Mouse (Mus musculus): ENCODE measurements around the gene Tmem131l. TPM values are rescaled to one million over a fixed set of nuclear protein-coding genes. Genes with fewer than 3 reads are reported as not detected.

Gene Tmem131l
- polyA plus RNA-seq, 1 experiment from 2014 or later, result 43.0 TPM

- no peaks in the 10 kb centered on the region for H3K36me3 ChIP-seq
- no peak overlapping the region for H3K9ac ChIP-seq (replicated peaks)
- H3K27ac ChIP-seq (replicated peaks), result no peak overlapping the region
- H3K4me3 ChIP-seq (replicated peaks), result no peak overlapping the region
- no peaks in the 10 kb centered on the region for H3K27me3 ChIP-seq (replicated peaks)
- no peaks in the 10 kb centered on the region for H3K9me3 ChIP-seq (replicated peaks)
- 91% methylated on average over 8 of the region's 8 CpGs for WGBS
- no peak for ATAC-seq (ENCODE audit: low FRiP score)
- no peaks in the 10 kb centered on the region for H3K4me1 ChIP-seq
- H3K4me2 ChIP-seq, result no peak overlapping the region
Measured at GRCm38 (mm10) chr3:84070811-84071210, 30.8 kb upstream of the Tmem131l start.

DNA sequence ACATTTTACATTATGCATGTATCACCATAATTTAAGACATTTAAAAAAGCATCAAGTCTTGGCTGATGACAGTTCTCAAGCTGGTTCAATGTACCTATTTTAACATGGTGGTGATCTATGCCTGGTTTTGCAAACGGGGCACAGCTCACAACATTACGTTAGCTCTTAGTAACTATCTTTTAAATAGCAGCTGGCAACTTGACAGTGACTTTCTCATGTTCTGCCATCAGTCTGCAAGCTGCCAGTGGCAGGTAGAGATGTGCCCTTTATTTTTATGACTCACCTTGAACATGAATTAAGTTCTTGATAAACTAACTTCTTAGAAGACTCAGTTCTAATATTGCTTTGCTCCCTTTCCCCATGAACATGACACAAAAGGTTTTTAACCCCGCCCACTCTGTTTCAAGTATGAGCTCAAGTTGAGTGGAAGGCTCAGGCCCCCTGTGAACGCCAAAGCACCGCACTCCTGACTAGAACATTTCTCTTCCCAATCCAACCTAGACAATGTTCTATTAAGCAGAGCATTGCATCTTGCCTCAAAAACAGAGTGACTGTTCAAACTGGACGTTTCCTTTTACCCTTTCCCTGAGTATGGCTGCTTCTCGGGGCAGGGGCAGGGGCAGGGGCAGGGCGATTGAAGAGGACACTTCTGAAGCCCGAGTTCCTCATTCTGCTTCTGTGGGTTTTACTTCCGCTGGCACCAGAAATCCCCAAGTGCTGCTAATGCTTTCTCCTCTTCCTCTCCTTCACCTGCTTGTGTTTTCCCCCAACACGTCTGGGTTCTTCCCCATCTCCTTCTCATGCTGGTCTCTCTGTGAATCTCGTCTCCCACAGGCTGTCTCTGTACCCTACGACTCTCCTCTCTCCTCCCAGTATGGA is 29.1 kb upstream of the Tmem131l start:
- Histone ChIP-seq H3K27ac (replicated peaks) (no peak overlapping the region), H3K9ac (replicated peaks) (no peak overlapping the region), H3K36me3 (no peaks in the 10 kb centered on the region), H3K9me3 (replicated peaks) (no peaks in the 10 kb centered on the region), H3K4me2 (no peak overlapping the region), H3K4me3 (replicated peaks) (no peak overlapping the region), H3K4me1 (no peaks in the 10 kb centered on the region), H3K27me3 (replicated peaks) (no peaks in the 10 kb centered on the region)
- no peak for ATAC-seq (ENCODE audit: low FRiP score)
- WGBS, result 86% methylated on average over 13 of the region's 13 CpGs

- peaks cover 3% of the 10 kb centered on the region; the same call in 1 of the 2 replicates for H3K4me1 ChIP-seq
- no peaks in the 10 kb centered on the region for H3K27me3 ChIP-seq (replicated peaks)
- H3K9me3 ChIP-seq (replicated peaks), result no peaks in the 10 kb centered on the region
- ATAC-seq (ENCODE audit: low FRiP score), result no peak
- H3K4me2 ChIP-seq, result no peak overlapping the region
- 81% methylated on average over 4 of the region's 4 CpGs for WGBS
- no peak overlapping the region for H3K27ac ChIP-seq (replicated peaks)
- H3K4me3 ChIP-seq (replicated peaks), result no peak overlapping the region
- H3K36me3 ChIP-seq, result no peaks in the 10 kb centered on the region
- H3K9ac ChIP-seq (replicated peaks), result no peak overlapping the region
Measured at GRCm38 (mm10) chr3:84065825-84066224, 25.9 kb upstream of the Tmem131l start.

- Histone ChIP-seq H3K27me3 (replicated peaks) (no peaks in the 10 kb centered on the region), H3K36me3 (no peaks in the 10 kb centered on the region), H3K9ac (replicated peaks) (no peak overlapping the region), H3K27ac (replicated peaks) (no peak overlapping the region), H3K9me3 (replicated peaks) (no peaks in the 10 kb centered on the region), H3K4me2 (no peak overlapping the region), H3K4me3 (replicated peaks) (no peak overlapping the region), H3K4me1 (peaks cover 9% of the 10 kb centered on the region)
- ATAC-seq (ENCODE audit: low FRiP score), result no peak
- WGBS, result 93% methylated on average over 2 of the region's 2 CpGs
Measured at GRCm38 (mm10) chr3:84063369-84063914, 23.5 kb upstream of the Tmem131l start.

- Histone ChIP-seq H3K27me3 (replicated peaks) (no peaks in the 10 kb centered on the region), H3K27ac (replicated peaks) (no peak overlapping the region), H3K4me1 (peaks cover 9% of the 10 kb centered on the region), H3K9me3 (replicated peaks) (no peaks in the 10 kb centered on the region), H3K4me3 (replicated peaks) (no peak overlapping the region), H3K9ac (replicated peaks) (no peak overlapping the region), H3K4me2 (no peak overlapping the region), H3K36me3 (no peaks in the 10 kb centered on the region)
- 69% methylated on average over 13 of the region's 13 CpGs for WGBS
- ATAC-seq (ENCODE audit: low FRiP score), result no peak
Measured at GRCm38 (mm10) chr3:84061523-84062453, 21.8 kb upstream of the Tmem131l start.

GRCm38 (mm10) chr3:84060946-84061345 is 21.0 kb upstream of the Tmem131l start:
- 86% methylated on average over 5 of the region's 5 CpGs for WGBS
- no peak overlapping the region for H3K9ac ChIP-seq (replicated peaks)
- H3K4me2 ChIP-seq, result no peak overlapping the region
- peaks cover 9% of the 10 kb centered on the region for H3K4me1 ChIP-seq
- H3K4me3 ChIP-seq (replicated peaks), result no peak overlapping the region
- no peak for ATAC-seq (ENCODE audit: low FRiP score)
- no peak overlapping the region for H3K27ac ChIP-seq (replicated peaks)
- H3K36me3 ChIP-seq, result no peaks in the 10 kb centered on the region
- no peaks in the 10 kb centered on the region for H3K9me3 ChIP-seq (replicated peaks)
- H3K27me3 ChIP-seq (replicated peaks), result no peaks in the 10 kb centered on the region

DNA sequence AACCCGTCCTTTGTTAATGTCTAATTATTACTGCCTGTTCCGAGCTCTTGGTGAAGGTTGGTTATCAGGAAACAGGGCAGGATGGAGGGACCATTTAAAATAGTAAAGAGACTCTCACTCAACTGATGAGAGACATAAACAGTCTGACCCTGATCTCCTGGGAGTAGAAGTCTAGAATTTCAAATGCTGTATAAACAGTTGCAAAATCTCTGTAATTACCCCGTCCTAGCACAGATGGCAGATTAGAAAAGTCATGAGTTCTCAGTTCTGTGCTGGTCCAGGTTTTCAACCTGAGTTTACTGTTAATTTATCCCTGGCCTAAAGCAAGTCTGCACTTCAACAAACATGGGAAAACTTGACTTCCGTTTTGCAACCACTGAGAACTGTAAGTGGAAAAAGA is 20.2 kb upstream of the Tmem131l start:
- 55% methylated on average over 4 of the region's 4 CpGs for WGBS
- ATAC-seq (ENCODE audit: low FRiP score), result no peak
- peaks cover 9% of the 10 kb centered on the region for H3K4me1 ChIP-seq

DNA sequence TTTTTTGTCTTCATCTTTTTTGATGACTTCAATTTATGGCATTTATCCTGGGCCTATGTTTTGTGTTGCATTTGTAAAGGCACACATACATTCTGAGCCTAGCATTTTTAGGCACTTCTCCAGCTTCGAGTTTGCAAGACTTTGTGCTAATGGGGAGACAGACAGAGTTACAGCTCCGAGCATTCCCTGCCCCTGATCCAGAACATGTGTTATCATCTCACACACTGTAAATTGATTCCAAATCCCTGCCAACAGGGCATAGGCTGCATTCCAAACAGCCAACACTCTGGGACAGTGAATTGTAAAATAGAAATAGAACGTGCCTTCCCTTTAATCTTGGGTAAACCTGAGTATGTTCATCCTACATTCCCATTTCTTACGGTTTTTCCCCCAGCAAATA is 19.7 kb upstream of the Tmem131l start:
- no peak for ATAC-seq (ENCODE audit: low FRiP score)
- 61% methylated on average over 4 of the region's 4 CpGs for WGBS

More for the DNA sequence above, 20.2 kb upstream of the Tmem131l start:
- H3K9me3 ChIP-seq (replicated peaks), result no peaks in the 10 kb centered on the region
- no peak overlapping the region for H3K4me3 ChIP-seq (replicated peaks)
- 0 out of 2 replicates have a peak overlapping the region, but pooled peaks have one; percentile 13 for H3K27ac ChIP-seq (replicated peaks)
- H3K27me3 ChIP-seq (replicated peaks), result no peaks in the 10 kb centered on the region
- H3K36me3 ChIP-seq, result no peaks in the 10 kb centered on the region
- H3K4me2 ChIP-seq, result no peak overlapping the region
- H3K9ac ChIP-seq (replicated peaks), result no peak overlapping the region

GRCm38 (mm10) chr3:84059261-84059660 is 19.3 kb upstream of the Tmem131l start:
- peaks cover 9% of the 10 kb centered on the region for H3K4me1 ChIP-seq
- no peaks in the 10 kb centered on the region for H3K9me3 ChIP-seq (replicated peaks)
- H3K9ac ChIP-seq (replicated peaks), result no peak overlapping the region
- H3K4me2 ChIP-seq, result no peak overlapping the region
- no peak overlapping the region for H3K27ac ChIP-seq (replicated peaks)
- no peaks in the 10 kb centered on the region for H3K27me3 ChIP-seq (replicated peaks)
- no peak overlapping the region for H3K4me3 ChIP-seq (replicated peaks)
- H3K36me3 ChIP-seq, result no peaks in the 10 kb centered on the region
- ATAC-seq (ENCODE audit: low FRiP score), result no peak
- WGBS, result 55% methylated on average over 13 of the region's 13 CpGs

More for the DNA sequence above, 19.7 kb upstream of the Tmem131l start:
- Histone ChIP-seq H3K36me3 (no peaks in the 10 kb centered on the region), H3K4me3 (replicated peaks) (no peak overlapping the region), H3K9ac (replicated peaks) (no peak overlapping the region), H3K9me3 (replicated peaks) (no peaks in the 10 kb centered on the region), H3K27me3 (replicated peaks) (no peaks in the 10 kb centered on the region), H3K4me2 (no peak overlapping the region), H3K27ac (replicated peaks) (0 out of 2 replicates have a peak overlapping the region, but pooled peaks have one; percentile 13), H3K4me1 (peaks cover 9% of the 10 kb centered on the region)

DNA sequence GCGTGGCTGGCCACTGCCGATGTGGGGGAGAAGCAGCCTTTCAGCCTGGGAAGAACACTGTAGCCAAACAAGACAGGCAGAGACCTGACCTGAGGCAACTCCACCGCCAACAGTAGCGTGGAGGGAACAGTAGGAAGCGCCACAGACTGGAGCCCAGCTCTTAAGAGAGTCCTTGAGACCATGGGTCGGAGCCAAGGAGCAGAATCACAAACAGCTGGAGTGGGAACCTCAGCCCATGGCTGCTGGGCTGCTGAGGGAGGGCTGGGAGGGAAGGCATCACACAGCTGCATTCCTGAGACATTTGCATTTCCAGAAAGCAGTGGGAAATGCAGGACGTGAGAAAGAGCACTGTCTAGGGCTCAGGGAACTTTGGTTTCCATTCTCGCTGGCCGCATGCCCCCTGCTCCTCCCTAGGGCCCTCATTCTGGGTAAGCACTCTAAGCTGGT is 8.8 kb upstream of the Tmem131l start:
- Histone ChIP-seq H3K9ac (replicated peaks) (no peak overlapping the region), H3K4me3 (replicated peaks) (no peak overlapping the region), H3K27ac (replicated peaks) (no peak overlapping the region), H3K9me3 (replicated peaks) (no peaks in the 10 kb centered on the region), H3K36me3 (no peaks in the 10 kb centered on the region), H3K4me2 (no peak overlapping the region), H3K4me1 (peaks cover 3% of the 10 kb centered on the region; the same call in 1 of the 2 replicates), H3K27me3 (replicated peaks) (no peaks in the 10 kb centered on the region)
- 30% methylated on average over 9 of the region's 9 CpGs for WGBS
- ATAC-seq (ENCODE audit: low FRiP score), result no peak

DNA sequence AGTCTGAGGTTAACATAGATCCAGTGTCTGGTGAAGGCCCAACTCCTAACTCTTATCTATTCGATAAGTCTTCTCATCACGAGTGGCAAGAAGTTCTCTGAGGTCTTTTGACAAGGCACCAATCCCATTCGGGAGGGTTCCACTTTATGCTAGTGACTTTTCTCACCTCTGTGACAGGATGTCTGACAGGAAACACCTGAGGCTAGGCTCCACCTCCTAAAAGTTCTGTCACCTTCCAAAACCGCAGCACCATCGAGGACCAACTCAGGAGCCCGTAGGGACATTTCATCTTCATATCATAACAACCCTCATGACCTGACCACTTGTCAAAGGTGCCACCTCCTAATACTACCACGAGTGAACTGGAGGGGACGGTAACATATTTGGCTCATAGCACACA is 6.2 kb upstream of the Tmem131l start:
- no peaks in the 10 kb centered on the region for H3K27me3 ChIP-seq (replicated peaks)
- no peak for ATAC-seq (ENCODE audit: low FRiP score)
- 94% methylated on average over 8 of the region's 8 CpGs for WGBS

More for the DNA sequence above, 6.2 kb upstream of the Tmem131l start:
- Histone ChIP-seq H3K4me1 (peaks cover 5% of the 10 kb centered on the region; the same call in 1 of the 2 replicates), H3K9ac (replicated peaks) (no peak overlapping the region), H3K4me2 (no peak overlapping the region), H3K9me3 (replicated peaks) (no peaks in the 10 kb centered on the region), H3K4me3 (replicated peaks) (no peak overlapping the region), H3K27ac (replicated peaks) (no peak overlapping the region), H3K36me3 (no peaks in the 10 kb centered on the region)
